Mouse (Mus musculus): ENCODE data around the gene Irf6.

DNA sequence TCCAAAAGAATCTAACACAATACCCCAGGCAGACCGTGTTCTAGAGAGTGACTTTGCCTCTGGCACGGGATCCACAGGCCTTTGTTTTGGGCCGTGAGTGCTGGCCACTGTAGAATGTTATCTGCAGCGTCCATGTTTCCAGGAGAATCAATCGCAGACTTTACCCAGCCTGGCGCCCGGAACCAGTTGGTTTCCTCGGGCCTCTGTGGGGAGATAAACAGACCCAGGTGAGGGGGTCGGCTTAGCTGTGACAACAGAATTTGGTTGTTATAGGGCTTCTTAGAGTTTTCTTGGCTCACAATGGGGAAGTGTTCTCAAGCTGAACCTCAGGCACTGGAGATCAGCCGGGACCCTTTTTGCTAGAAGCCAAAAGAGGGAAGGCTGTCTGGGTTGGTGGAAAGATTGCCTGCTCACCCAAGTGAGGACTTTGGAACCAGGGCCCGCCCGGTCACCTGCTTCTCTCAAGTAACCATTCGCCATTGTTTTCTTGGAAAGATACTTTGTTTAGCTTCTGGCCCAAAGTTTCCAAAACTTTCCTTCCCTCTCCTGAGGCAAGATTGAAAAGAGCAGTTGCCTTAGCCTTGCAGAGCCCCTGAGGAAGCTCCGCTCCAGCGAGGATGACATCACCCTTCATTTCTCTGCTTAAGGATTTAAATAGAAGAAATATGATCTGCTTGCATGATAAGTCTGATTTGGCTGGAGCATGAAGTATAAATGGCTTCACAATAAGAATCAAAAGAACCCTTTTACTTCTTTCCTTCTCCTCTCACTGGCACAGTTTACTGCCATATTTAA lies 3.6 kb downstream of the Irf6 start:
- no peak for TF ChIP-seq CTCF (conservative IDR thresholded peaks at IDR 0.05; ENCODE audit: low read length)
- no peak for TF ChIP-seq POU5F1 (IDR thresholded peaks at IDR 0.05; ENCODE audit: borderline replicate concordance, low read length)
- no peak for TF ChIP-seq NANOG (IDR thresholded peaks at IDR 0.05; ENCODE audit: borderline replicate concordance, low read length)

Measured in E14TG2a.4 (cell line).